Mouse (Mus musculus): ENCODE measurements around the gene Abca1.

- no peak for TF ChIP-seq CTCF (IDR thresholded peaks at IDR 0.05; ENCODE audit: extremely low read depth, insufficient read depth, low read length)
- no peak for TF ChIP-seq POLR2A (IDR thresholded peaks at IDR 0.05; ENCODE audit: extremely low read depth, insufficient read depth, low read length)
Observed at GRCm38 (mm10) chr4:53197842-53198241, 38.1 kb upstream of the Abca1 start.

All from cortical plate, adult 2 months (tissue).